Mouse (Mus musculus) cortical plate, adult 2 months (tissue): ENCODE measurements around the gene Lig3.

Experiments used
- CTCF ChIP-seq: fragments of 200-500 bp; IDR thresholded peaks from 2 replicates; pipeline ENCODE4 v1.5.1; 2011; ENCODE audit warnings: mild to moderate bottlenecking, control low read depth, low read length; ENCODE audit not compliant: insufficient read depth; ENCODE audit errors: extremely low read depth
- POLR2A ChIP-seq: fragments of 200-500 bp; IDR thresholded peaks from 2 replicates; pipeline ENCODE4 v1.6.1; 2011; ENCODE audit warnings: mild to moderate bottlenecking, low read length, control low read depth; ENCODE audit not compliant: insufficient read depth; ENCODE audit errors: extremely low read depth

DNA sequence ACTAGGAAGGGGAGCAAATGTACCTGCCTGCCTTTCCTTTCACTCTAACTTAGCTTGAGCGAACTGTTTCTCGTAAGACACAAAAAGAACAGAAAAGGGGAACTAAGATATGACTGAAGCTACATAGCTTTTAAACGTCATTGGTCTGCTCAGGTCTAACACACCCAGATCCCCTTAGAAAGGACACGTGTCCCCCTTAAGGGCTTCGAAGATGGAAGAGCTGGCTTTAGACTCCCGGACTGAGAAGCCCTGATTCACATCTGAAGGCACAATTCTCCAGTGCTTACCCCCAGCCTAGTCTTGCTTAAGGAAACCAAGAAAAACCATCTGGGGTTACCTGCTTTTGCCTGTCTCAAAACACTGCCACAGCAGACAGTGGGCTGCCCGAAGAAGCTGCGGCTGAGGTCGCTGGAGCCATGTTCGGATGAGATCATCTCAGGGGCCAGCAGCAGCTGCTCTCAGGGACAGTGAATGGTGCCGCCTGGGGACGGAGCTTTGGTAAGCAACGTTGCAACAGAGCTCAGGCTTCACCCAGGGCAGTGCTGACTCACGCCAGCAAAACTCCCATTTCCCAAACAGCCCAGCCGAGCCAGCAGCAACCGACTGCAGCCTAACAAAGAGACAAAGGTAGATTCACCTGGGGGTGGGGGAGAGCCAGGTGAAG lies 64.6 kb downstream of the Lig3 start:
- TF ChIP-seq CTCF (0 out of 2 replicates have a peak, but pooled peaks have one; percentile 10), POLR2A (0 out of 2 replicates have a peak, but pooled peaks have one; percentile 19)
